Mouse (Mus musculus) liver (tissue): ENCODE data around the gene Pik3r1.

Experiments
- DNase-seq: peaks from one replicate; pipeline ENCODE4 v3.0.0-alpha.2; 2020; ENCODE audit warnings: mixed read lengths

The Pik3r1 gene

DNA sequence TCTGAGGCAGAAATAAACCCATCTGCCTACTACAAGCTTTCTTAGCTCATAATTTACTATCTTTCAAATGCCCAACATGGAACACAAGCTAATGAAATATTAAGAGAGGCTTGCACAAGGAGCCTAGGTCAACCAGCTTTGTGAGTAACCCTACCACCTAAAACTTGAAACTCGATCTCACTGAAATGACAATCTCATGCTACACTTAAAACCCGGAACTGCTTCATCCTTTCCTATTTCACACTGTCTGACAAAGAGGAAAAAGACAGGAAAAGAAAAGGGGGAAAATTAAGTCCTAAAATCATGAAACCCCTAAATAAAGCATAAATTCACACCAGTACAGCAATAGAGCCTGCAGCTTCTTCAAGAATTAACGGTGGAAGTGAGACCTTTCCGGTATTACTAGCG lies 1.4 kb downstream of the Pik3r1 start:
- DNase-seq: no peak

DNA sequence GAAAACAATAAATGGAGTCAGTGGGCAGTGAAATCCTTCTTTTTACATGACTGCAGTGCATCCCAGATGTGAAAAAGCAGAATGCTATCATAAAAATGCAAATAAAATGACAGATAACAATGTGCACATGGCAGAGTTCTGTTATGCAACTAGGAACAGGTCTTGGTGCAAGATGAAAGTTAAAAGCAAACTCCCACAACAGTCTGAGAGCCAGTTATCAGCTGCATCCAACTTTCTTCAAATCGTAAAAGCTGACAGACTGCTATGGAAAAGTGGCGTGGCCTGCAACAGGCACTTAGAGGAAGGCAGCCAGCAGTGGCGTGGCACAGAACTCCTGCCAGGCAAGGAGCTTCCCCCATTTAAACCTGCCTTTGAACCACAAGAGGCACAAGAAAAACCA lies 2.0 kb downstream of the Pik3r1 start:
- no peak for DNase-seq

DNA sequence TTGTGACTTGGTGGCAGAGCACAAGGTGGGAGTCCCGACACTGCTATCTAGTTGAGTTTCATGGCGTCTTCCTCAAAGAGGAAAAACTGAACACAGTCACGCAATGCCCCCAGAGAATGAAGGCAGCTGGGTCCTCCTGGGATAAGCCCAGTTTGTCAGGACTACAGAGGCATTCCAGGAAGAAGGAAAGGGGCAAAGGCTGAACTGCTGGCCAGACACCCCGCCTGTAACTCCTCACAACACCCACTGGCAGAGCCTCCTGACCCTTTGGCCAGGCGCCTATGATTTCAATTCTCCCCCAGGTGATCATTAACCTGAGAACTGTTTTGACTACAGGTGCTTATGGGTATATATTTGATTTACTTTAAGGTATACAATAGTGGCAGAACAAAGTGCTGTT lies 3.9 kb downstream of the Pik3r1 start:
- DNase-seq: no peak

DNA sequence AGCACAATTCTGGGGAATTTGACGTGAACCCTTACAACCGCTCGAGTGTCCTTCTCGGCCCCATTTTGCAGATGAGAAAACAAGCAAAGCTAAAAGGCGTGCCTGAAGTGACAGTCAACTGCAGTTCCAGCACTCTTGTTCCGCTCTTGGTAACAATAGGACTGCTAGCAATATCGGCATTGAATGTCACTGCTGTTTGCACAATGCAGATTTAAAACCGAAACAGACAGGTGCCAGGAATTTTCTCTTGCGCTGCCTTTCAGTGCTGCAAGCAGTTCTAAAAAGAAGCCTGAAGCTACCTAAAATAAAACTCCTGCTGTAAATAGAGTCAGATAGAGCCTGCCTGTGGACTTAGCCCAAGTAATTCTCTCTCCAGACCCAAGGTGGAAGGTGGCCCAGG lies 4.3 kb downstream of the Pik3r1 start:
- DNase-seq: no peak

DNA sequence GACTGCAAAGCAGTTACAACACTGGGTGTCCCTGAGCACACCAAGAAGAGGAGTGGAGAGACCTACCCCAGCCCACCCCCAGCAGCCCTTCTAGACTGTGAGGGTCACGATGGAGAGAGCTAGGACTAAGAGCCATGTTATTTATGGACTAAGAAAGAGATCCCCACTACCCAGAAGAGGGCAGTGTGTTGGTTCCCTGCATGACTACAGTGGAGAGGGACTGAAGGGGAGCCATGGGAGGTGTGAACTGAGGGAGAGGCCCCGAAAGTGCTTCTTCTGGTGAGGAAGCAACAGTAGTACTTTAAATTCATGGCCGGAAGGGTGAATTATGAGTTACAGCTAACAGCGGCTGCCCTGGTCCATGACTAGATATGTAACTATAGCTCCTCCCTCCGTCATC lies 4.9 kb downstream of the Pik3r1 start:
- no peak for DNase-seq

DNA sequence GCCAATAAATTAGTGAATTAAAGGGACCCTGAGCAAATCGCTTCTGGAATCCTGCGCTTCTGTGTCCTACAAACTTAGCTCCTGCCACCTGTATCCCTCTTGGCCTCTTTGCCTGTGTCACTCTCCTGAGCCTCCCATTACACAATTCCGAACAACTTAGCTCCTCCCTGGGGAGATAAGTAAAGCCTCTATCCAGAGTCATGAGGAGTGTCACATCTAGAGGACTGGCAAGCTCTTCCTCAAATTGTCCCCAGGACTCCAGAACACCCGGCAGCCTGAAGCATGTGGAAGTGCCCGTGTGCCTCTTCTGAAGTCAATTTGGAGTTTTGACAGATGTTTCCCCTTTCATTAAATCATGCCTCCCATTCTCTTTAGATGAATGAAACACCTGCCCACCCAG lies 6.4 kb downstream of the Pik3r1 start:
- no peak for DNase-seq

DNA sequence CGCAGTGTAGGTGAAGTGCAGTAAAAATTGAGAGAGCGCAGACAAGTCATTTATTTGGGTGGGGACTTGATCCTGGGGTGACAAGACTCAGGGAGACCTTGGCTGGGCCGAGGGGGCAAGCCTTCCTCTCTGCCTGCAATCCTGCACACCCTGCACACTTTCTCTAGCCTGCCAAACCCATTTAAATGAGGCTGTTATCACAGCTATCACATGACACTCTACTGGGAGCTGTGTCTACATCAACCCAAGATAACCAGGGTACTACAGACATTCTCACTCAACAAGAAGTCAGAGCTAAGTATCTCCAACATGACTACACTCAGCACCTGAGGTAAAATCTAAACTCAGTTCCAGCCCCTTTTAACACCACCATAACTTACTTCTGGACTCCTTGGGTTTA lies 7.1 kb downstream of the Pik3r1 start:
- DNase-seq: peak; percentile 29

DNA sequence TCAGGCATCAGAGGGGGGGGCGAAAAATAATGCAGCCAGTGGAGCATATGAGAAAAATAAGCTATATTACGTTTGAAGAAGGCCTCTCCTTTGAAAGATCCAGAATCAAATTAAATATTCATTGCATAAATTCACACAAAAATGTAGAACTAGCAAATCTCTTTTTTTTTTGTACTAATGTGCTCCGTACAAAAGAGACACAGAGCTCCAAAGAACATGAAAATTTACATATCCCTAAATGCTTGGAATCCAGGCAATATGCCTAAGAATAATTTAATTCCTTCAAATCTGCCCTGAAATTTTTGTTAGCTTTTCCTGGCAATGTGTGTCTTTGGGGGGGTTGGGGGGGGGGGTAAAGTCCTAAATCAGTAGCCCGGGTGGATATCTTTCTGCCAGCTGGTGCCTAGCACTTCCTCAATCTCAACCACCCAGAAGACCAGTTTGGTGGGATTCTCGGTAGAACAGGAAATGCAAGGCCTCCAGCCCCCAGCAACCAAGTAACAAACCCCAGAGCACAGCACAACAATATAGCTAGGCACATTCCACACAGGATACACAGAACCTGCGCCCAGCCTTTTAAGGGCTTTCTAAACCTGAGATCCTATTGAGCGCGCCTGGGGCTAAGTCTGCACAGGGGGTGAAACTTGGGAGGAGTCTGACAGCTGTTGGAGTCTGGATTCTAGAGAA lies 7.9 kb downstream of the Pik3r1 start:
- no peak for DNase-seq

DNA sequence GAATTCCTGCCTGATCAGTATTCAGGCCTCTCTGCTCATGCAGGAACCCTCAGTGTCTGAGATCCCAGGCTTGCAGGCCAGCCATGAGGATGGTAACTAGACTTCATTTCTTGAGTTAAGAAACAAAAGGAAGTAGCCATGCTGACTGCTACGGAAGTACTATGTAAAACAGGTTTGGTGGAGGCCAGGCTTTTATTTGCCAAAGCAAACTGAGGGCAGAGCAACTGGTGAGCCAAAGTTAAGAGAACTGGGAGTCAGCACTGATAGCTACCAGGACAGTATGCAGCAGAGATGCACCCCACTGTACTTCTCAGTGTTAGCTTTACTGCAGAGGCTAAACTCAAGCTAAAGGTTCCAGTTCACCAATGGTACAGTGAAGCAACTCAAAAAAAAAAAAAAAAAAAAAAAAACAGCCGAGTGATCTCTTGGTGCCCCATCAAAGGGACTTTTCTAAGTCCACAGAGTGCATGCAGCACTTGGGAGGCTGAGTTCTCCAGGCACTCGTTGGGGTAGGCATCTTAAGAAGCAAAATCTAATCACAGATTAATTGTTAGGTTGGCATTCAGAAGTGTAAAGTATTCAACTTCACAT lies 8.6 kb downstream of the Pik3r1 start:
- DNase-seq: no peak

DNA sequence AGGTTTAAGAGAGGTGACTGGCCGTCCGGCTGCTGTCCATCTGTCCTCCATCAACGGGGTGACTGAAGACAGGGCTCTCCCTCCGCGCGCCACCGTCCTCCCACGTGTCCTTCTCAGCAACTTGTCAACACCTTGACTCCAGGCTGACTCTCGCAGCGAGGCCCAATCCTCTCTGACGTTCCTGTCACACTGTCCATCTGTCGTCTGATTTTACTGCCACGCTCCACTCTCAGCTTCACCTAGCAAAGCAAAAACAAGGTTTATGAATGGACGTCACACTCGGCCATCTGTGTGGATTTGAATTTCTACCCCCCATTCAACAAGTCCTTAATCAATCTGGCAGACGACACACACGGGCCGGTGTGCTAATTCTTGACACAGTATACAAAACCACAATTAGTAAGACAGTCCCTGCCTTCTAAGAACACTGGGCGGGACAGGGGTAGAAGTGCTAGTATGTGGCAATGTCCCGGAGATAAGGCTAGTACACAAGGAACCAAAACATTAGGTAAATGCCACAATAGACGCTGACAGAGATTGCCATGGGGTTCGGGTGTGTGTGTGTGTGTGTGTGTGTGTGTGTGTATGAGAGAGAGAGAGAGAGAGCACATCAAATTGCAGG lies 10.1 kb downstream of the Pik3r1 start:
- DNase-seq: no peak

DNA sequence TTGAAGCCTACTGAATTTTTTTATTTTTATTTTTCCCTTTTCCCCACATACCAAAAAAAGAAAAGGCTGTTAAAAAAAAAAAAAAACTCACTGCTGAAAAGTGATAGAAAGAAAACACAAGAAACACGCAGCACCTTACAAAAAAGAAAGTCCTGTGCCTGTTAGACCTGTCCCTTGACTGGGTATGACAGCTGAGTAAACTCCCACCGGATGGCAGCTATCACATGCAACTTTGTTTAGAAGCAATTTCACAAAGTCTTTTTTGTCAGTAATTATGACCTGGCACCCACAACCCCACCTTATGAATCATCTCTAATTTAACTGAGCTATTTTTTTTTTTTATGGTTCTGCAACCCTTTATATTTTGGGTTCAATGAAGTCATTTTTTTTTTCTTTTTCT lies 12.8 kb downstream of the Pik3r1 start:
- DNase-seq: no peak

DNA sequence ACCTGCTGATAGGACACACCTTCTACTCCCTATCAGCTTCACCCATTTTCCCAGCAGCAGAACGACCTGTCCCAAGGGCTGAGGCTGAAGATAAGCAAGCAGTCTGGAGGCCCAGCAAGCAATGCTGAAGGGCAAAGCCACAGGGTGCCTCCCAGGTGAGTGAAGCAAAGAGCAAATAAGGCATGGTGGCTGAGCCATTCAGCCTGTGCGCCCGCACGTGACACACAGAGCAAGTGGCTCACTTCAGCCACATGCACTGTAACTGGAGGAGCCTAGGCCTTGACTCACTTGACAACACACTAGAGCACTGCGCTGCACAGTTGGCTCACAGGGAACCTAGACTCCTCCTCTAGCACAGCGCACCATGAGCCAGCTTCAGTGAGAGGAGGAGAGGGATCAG lies 14.4 kb downstream of the Pik3r1 start:
- no peak for DNase-seq

DNA sequence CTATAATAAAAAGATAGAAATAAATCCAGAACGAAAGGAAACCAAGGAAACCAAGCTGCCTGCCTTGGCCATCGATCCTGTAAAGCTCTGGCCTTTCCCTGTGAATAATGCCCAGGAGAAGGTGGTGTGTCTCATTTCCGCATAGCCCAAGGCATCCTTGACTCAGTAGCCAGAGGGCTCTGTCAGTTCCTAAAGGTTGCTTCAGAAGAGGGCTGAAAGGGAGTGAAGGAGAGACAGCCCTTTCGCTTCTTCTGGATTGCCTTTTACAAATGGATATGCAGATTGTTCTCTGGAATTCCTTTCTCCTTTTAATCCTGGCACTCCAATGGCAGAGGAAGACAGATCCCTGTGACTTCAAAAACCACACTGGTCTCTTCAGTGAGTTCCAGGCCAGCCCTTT lies 16.2 kb downstream of the Pik3r1 start:
- no peak for DNase-seq

DNA sequence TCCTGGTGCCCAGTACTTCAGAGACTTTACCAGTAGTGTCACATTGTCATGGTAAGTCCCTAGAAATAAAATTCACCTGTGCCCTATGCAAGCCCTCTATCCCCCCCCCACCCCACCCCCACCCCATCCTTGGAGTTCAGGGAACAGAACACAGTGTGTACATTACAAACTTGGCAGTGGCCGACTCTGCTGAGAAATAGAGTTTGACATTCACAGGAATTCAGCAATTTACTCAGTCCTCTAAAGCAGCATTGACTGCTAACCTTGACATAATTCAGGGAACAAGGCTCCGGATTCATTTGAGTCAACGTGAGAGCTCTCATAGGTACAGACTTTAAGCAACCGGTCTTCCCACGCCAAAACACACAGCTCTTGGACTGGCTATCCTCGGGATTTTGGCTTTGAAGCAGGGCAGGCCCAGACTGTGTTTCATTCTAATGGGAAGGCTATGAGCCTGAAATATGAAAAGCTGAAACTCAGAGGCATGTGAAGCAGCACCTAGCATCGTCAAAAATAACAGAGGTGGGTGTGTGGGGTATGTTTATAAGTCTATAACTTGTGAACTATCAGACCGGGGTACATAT lies 21.9 kb downstream of the Pik3r1 start:
- no peak for DNase-seq

DNA sequence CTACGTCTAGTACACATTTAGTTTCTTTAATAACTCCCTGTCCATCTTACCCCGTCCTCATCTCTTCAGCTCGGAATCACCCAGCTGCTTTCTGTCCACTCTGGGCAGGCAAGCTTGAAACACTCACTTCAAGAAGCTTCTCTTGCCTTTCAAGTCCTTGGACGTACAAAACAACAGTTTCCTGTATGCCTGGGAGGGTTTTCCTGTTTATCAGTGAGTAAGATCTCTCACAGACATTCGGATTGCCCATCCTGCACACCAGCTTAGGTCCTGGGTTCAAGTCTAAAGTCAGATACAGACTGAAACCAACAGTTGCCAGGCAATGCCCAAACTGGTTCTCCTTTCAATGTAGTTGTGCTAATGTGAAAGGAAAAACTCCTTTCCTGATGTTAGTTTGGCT lies 23.1 kb downstream of the Pik3r1 start:
- DNase-seq: no peak

DNA sequence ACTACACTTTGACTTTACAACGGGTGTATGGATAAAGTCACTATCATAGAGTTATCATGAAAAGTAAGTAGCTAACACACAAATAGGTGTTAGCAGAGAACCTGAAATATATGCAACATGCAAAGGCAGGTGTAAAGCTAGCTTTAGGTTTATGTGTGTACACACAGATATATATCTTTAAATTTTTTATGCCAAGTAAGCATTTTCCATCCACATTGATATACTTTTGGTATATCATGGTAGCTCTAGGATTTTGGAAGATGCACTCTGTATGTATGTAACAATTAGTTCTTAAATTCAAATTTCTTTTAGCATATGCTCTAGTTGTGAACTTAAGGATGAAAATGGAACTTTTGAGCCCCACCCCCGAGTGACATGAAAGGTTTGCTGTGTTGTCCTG lies 24.0 kb downstream of the Pik3r1 start:
- no peak for DNase-seq

DNA sequence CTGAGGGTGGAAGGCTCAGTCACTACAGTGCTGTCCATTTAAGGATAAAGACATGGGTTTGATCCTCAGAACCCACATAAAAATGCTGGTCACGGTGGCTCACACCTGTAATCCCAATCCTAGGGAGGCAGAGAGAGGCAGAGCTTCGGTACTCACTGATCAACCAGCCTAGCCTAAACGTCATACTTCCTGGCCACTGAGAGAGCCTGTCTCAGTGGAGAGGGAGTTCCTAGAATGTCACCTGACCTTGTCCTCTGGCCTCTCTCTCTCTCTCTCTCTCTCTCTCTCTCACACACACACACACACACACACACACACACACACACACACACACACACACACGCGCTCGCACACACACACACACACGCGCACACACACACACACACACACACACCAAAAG lies 24.8 kb downstream of the Pik3r1 start:
- DNase-seq: no peak

DNA sequence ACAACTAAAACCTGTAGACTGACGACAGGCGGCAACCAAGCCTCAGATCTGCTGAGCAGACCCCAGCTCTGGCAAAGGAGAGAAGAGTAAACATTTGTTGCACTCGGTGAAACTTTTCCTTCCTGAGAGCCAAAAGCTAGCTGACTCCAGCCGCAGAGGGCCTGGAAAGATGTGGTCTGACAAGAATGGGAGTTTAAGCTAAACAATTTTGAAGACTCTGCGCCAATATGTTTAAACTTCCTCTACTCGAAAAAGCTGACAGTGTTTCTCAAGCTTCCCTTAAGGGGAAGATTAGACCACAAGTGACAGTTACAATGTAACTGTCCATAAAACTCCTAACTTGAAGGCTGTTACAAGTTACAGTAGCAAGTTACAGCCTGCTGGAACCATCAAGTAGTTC lies 25.4 kb downstream of the Pik3r1 start:
- DNase-seq: no peak

DNA sequence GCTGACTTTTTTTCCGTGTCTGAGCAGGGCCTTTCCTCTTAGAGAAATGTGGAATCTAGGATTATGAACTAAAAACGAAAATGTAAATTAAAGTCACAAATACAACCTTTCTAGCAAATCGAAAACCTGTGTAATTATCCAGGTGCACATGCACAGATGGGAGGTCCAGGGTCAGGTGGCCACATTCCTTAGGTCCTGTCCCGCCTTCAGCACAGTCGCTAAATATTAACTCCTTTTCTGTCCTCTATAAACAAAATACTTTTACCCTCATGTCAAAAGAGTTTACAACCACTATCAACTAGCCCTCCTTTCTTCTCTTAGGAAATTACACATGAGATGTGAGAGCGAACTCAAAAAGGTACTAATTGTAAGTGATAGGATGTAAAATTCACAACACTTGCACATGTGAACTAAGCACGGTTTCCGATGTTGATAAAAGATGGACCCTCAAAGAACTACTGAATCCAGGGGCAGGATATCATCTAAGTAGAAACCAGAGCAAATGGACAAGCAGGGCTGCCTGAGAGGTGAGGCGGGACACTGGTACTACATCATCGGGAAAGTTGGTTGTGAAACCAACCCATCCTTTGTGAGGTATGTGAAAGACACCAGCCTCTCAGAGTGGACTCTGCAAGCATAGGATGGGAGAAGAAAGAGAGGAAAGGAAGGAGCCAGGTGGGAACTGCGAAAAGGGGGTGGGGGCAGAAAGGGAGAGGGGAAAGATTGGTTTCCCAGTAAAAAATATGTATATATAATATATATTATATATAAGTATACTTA lies 26.3 kb downstream of the Pik3r1 start:
- DNase-seq: no peak

DNA sequence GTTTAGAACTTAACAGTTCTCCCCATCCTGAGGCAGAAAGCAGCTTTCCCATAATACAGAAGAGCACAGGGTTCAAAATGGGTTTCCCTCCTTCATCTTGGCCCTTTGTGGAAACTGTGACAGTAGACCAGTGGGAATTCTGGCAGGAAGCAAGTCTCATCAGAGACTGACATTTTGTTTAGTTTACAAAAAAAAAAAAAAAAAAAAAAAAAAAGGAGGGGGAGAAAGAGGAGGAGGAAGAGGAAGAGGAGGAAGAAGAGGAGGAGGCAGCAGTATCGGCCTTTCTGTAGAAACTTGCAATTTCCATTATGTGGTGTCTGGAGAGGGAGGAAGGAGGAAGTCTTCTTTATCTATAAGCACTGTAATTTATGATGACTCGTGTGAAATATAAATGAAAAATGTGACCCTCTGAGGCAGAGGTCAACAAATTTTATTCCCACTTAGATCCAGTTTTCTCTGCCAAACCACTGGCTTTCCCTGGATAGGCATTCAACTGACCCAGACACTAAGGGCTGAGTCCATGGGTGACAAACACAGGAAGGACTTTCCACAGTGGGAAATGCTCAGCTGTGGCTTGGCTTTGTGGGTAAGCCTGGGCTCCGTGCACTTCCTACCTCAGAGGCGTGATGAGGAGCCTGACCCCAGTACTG lies 28.2 kb downstream of the Pik3r1 start:
- DNase-seq: no peak

DNA sequence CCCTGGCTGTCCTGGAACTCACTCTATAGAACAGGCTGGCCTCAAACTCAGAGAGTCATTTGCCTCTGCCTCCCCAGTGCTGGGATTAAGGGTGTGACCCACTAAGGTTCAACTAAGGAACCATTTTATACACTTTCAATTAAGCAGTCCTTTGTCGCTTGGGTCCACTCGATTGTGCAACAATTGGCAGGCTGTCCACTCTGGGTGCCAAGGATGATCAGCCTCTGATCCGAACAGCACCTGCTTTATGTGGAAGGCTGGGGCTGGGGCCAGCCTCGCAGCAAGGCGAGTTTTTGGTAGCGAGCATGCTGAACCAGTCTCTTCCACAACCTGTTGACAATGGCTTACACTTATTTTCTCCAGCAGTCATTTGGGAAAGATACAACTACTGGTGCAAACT lies 29.2 kb downstream of the Pik3r1 start:
- no peak for DNase-seq

DNA sequence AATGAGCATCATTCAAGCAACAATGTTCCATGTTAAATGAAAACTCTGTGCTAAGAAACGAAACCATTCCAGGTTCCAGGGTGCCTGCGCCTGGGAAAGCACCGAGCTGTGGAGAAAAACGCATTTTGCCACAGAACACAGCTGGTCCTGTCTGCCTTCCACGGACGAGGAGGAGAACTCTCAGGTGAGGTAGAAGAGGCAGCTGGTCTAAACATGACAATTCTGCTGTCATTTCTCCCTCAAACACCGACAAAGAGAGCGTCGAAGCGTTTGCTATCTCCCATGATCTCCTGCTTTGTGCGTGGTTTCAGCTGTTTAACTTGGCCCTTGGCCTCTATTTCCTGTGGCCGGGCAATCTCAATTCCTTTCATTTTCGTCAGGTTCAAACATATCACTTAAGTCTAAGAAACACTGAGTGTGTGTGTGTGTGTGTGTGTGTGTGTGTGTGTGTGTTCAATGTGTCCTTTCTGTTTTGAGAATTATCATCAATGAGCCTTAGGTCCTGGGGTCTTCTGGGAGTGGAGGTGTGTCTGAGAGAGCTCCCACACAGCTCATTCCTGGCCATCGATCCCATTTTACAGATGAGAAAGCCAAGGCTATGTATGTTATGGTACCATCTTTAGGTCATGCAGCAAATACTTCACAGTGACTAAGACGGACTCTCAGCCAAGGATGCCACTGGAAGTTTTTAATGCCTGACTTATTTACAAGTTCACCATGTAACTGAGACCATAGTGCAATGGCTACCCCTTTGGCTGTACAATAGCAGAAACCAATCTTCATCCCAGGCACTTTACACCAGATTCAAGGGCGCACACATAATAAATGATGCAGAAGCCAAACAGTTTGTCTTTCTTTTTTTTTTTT lies 31.3 kb downstream of the Pik3r1 start:
- no peak for DNase-seq
